Mouse (Mus musculus): Measurements from ENCODE around the gene Speg. TPM values are rescaled to one million over a fixed set of nuclear protein-coding genes. Genes with fewer than 3 reads are reported as not detected.

Speg gene
- polyA plus RNA-seq, 1 experiment from 2014 or later: 41.2 TPM

- no peaks in the 10 kb centered on the region for H3K9me3 ChIP-seq (replicated peaks; ENCODE audit: control insufficient read depth, low read length)
- H3K4me2 ChIP-seq (ENCODE audit: low read depth, low read length): peak overlapping the region; percentile 48
- H3K9ac ChIP-seq (ENCODE audit: low read length): peak overlapping the region; percentile 72
- 34% methylated on average over 6 of the region's 6 CpGs for WGBS
- no peaks in the 10 kb centered on the region for H3K27me3 ChIP-seq (ENCODE audit: control insufficient read depth, insufficient read depth, low read length)
- peaks cover 25% of the 10 kb centered on the region for H3K4me1 ChIP-seq (ENCODE audit: control insufficient read depth, insufficient read depth, low read length)
- H3K36me3 ChIP-seq (ENCODE audit: control insufficient read depth, insufficient read depth, low read length): no peaks in the 10 kb centered on the region
- H3K27ac ChIP-seq (ENCODE audit: low read length): peak overlapping the region; percentile 89
- peak overlapping the region; percentile 28 for H3K4me3 ChIP-seq (replicated peaks; ENCODE audit: low read length)
- ATAC-seq (ENCODE audit: insufficient read depth, low FRiP score): peak; percentile 8; the same call in 1 of the 2 replicates
Measured at GRCm38 (mm10) chr1:75400493-75401115, 25.5 kb downstream of the Speg start.

GRCm38 (mm10) chr1:75405547-75405946 is 30.4 kb downstream of the Speg start:
- H3K4me1 ChIP-seq (ENCODE audit: control insufficient read depth, insufficient read depth, low read length): peaks cover 2% of the 10 kb centered on the region
- H3K4me2 ChIP-seq (ENCODE audit: low read depth, low read length): no peak overlapping the region
- H3K9me3 ChIP-seq (replicated peaks; ENCODE audit: control insufficient read depth, low read length): no peaks in the 10 kb centered on the region
- H3K4me3 ChIP-seq (replicated peaks; ENCODE audit: low read length): no peak overlapping the region
- H3K9ac ChIP-seq (ENCODE audit: low read length): no peak overlapping the region
- ATAC-seq (ENCODE audit: insufficient read depth, low FRiP score): no peak
- no peak overlapping the region for H3K27ac ChIP-seq (ENCODE audit: low read length)
- no peaks in the 10 kb centered on the region for H3K27me3 ChIP-seq (ENCODE audit: control insufficient read depth, insufficient read depth, low read length)
- 82% methylated on average over 3 of the region's 3 CpGs for WGBS
- no peaks in the 10 kb centered on the region for H3K36me3 ChIP-seq (ENCODE audit: control insufficient read depth, insufficient read depth, low read length)

GRCm38 (mm10) chr1:75406173-75406572 is 31.1 kb downstream of the Speg start:
- Histone ChIP-seq H3K4me1 (ENCODE audit: control insufficient read depth, insufficient read depth, low read length) (no peaks in the 10 kb centered on the region), H3K27me3 (ENCODE audit: control insufficient read depth, insufficient read depth, low read length) (no peaks in the 10 kb centered on the region), H3K4me3 (replicated peaks; ENCODE audit: low read length) (no peak overlapping the region), H3K36me3 (ENCODE audit: control insufficient read depth, insufficient read depth, low read length) (no peaks in the 10 kb centered on the region), H3K9ac (ENCODE audit: low read length) (no peak overlapping the region), H3K9me3 (replicated peaks; ENCODE audit: control insufficient read depth, low read length) (no peaks in the 10 kb centered on the region), H3K27ac (ENCODE audit: low read length) (no peak overlapping the region), H3K4me2 (ENCODE audit: low read depth, low read length) (no peak overlapping the region)
- WGBS: 91% methylated on average over 15 of the region's 15 CpGs
- ATAC-seq (ENCODE audit: insufficient read depth, low FRiP score): no peak

GRCm38 (mm10) chr1:75407056-75407455 is 32.0 kb downstream of the Speg start:
- Histone ChIP-seq H3K4me3 (replicated peaks; ENCODE audit: low read length) (no peak overlapping the region), H3K4me1 (ENCODE audit: control insufficient read depth, insufficient read depth, low read length) (no peaks in the 10 kb centered on the region), H3K27ac (ENCODE audit: low read length) (no peak overlapping the region), H3K9me3 (replicated peaks; ENCODE audit: control insufficient read depth, low read length) (no peaks in the 10 kb centered on the region), H3K27me3 (ENCODE audit: control insufficient read depth, insufficient read depth, low read length) (no peaks in the 10 kb centered on the region), H3K4me2 (ENCODE audit: low read depth, low read length) (no peak overlapping the region), H3K9ac (ENCODE audit: low read length) (no peak overlapping the region), H3K36me3 (ENCODE audit: control insufficient read depth, insufficient read depth, low read length) (no peaks in the 10 kb centered on the region)
- ATAC-seq (ENCODE audit: insufficient read depth, low FRiP score): no peak
- 91% methylated on average over 9 of the region's 9 CpGs for WGBS

GRCm38 (mm10) chr1:75408210-75408609 is 33.1 kb downstream of the Speg start:
- no peaks in the 10 kb centered on the region for H3K9me3 ChIP-seq (replicated peaks; ENCODE audit: control insufficient read depth, low read length)
- H3K4me2 ChIP-seq (ENCODE audit: low read depth, low read length): no peak overlapping the region
- no peaks in the 10 kb centered on the region for H3K36me3 ChIP-seq (ENCODE audit: control insufficient read depth, insufficient read depth, low read length)
- WGBS: 61% methylated on average over 4 of the region's 4 CpGs
- H3K27me3 ChIP-seq (ENCODE audit: control insufficient read depth, insufficient read depth, low read length): no peaks in the 10 kb centered on the region
- no peak overlapping the region for H3K27ac ChIP-seq (ENCODE audit: low read length)
- ATAC-seq (ENCODE audit: insufficient read depth, low FRiP score): no peak
- no peak overlapping the region for H3K9ac ChIP-seq (ENCODE audit: low read length)
- H3K4me1 ChIP-seq (ENCODE audit: control insufficient read depth, insufficient read depth, low read length): no peaks in the 10 kb centered on the region
- no peak overlapping the region for H3K4me3 ChIP-seq (replicated peaks; ENCODE audit: low read length)

GRCm38 (mm10) chr1:75409950-75410349 is 34.9 kb downstream of the Speg start:
- Histone ChIP-seq H3K4me3 (replicated peaks; ENCODE audit: low read length) (no peak overlapping the region), H3K4me1 (ENCODE audit: control insufficient read depth, insufficient read depth, low read length) (no peaks in the 10 kb centered on the region), H3K9me3 (replicated peaks; ENCODE audit: control insufficient read depth, low read length) (no peaks in the 10 kb centered on the region), H3K9ac (ENCODE audit: low read length) (no peak overlapping the region), H3K4me2 (ENCODE audit: low read depth, low read length) (no peak overlapping the region), H3K36me3 (ENCODE audit: control insufficient read depth, insufficient read depth, low read length) (no peaks in the 10 kb centered on the region), H3K27me3 (ENCODE audit: control insufficient read depth, insufficient read depth, low read length) (no peaks in the 10 kb centered on the region), H3K27ac (ENCODE audit: low read length) (no peak overlapping the region)
- no peak for ATAC-seq (ENCODE audit: insufficient read depth, low FRiP score)
- 86% methylated on average over 7 of the region's 7 CpGs for WGBS

- WGBS: 94% methylated on average over 3 of the region's 3 CpGs
- Histone ChIP-seq H3K27me3 (ENCODE audit: control insufficient read depth, insufficient read depth, low read length) (no peaks in the 10 kb centered on the region), H3K9me3 (replicated peaks; ENCODE audit: control insufficient read depth, low read length) (no peaks in the 10 kb centered on the region), H3K4me1 (ENCODE audit: control insufficient read depth, insufficient read depth, low read length) (no peaks in the 10 kb centered on the region), H3K27ac (ENCODE audit: low read length) (no peak overlapping the region), H3K9ac (ENCODE audit: low read length) (no peak overlapping the region), H3K4me3 (replicated peaks; ENCODE audit: low read length) (no peak overlapping the region), H3K36me3 (ENCODE audit: control insufficient read depth, insufficient read depth, low read length) (no peaks in the 10 kb centered on the region), H3K4me2 (ENCODE audit: low read depth, low read length) (no peak overlapping the region)
- ATAC-seq (ENCODE audit: insufficient read depth, low FRiP score): no peak
Measured at GRCm38 (mm10) chr1:75412196-75412595, 37.1 kb downstream of the Speg start.

- no peak overlapping the region for H3K9ac ChIP-seq (ENCODE audit: low read length)
- 67% methylated on average over 3 of the region's 3 CpGs for WGBS
- no peak for ATAC-seq (ENCODE audit: insufficient read depth, low FRiP score)
- H3K27me3 ChIP-seq (ENCODE audit: control insufficient read depth, insufficient read depth, low read length): no peaks in the 10 kb centered on the region
- H3K4me2 ChIP-seq (ENCODE audit: low read depth, low read length): no peak overlapping the region
- no peaks in the 10 kb centered on the region for H3K9me3 ChIP-seq (replicated peaks; ENCODE audit: control insufficient read depth, low read length)
- H3K36me3 ChIP-seq (ENCODE audit: control insufficient read depth, insufficient read depth, low read length): no peaks in the 10 kb centered on the region
- no peak overlapping the region for H3K4me3 ChIP-seq (replicated peaks; ENCODE audit: low read length)
- no peak overlapping the region for H3K27ac ChIP-seq (ENCODE audit: low read length)
- no peaks in the 10 kb centered on the region for H3K4me1 ChIP-seq (ENCODE audit: control insufficient read depth, insufficient read depth, low read length)
Measured at GRCm38 (mm10) chr1:75413749-75414148, 38.7 kb downstream of the Speg start.

- H3K4me3 ChIP-seq (replicated peaks; ENCODE audit: low read length): no peak overlapping the region
- H3K36me3 ChIP-seq (ENCODE audit: control insufficient read depth, insufficient read depth, low read length): no peaks in the 10 kb centered on the region
- H3K27me3 ChIP-seq (ENCODE audit: control insufficient read depth, insufficient read depth, low read length): peaks cover 35% of the 10 kb centered on the region
- no peak overlapping the region for H3K4me2 ChIP-seq (ENCODE audit: low read depth, low read length)
- no peak overlapping the region for H3K27ac ChIP-seq (ENCODE audit: low read length)
- 26% methylated on average over 20 of the region's 20 CpGs for WGBS
- no peak for ATAC-seq (ENCODE audit: insufficient read depth, low FRiP score)
- no peaks in the 10 kb centered on the region for H3K9me3 ChIP-seq (replicated peaks; ENCODE audit: control insufficient read depth, low read length)
- peak overlapping the region; percentile 10; the same call in 1 of the 2 replicates for H3K9ac ChIP-seq (ENCODE audit: low read length)
- peaks cover 4% of the 10 kb centered on the region; the same call in 1 of the 2 replicates for H3K4me1 ChIP-seq (ENCODE audit: control insufficient read depth, insufficient read depth, low read length)
Measured at GRCm38 (mm10) chr1:75421794-75422193, 46.7 kb downstream of the Speg start.

Data from stomach, embryonic 16.5 days (tissue).